Mouse (Mus musculus) intestine, embryonic 16.5 days (tissue): ENCODE measurements around the gene Prdx5. TPM values are rescaled to one million over a fixed set of nuclear protein-coding genes. Genes with fewer than 3 reads are reported as not detected.

Experiments used
- ATAC-seq: fragments of 200-750 bp; cut with Nextera tagmentation; 2 replicates; pipeline ENCODE4 v1.8.0; 2017; ENCODE audit warnings: moderate TSS enrichment, moderate library complexity
- H3K27ac ChIP-seq: fragments of 300-500 bp; sonication (generic); 2 replicates; pipeline ENCODE4 v1.5.1; 2014; ENCODE audit warnings: mild to moderate bottlenecking, low read length
- H3K27me3 ChIP-seq: fragments of 300-500 bp; sonication (generic); replicated peaks from 2 replicates; pipeline ENCODE4 v1.6.1; 2014; ENCODE audit warnings: low read length, control low read depth, mixed read lengths; ENCODE audit not compliant: control insufficient read depth, insufficient read depth
- H3K36me3 ChIP-seq: fragments of 300-500 bp; sonication (generic); 2 replicates; pipeline ENCODE4 v1.6.1; 2014; ENCODE audit warnings: low read length, control low read depth; ENCODE audit not compliant: control insufficient read depth, insufficient read depth
- H3K4me1 ChIP-seq: fragments of 300-500 bp; sonication (generic); 2 replicates; pipeline ENCODE4 v1.6.1; 2014; ENCODE audit warnings: low read length, control low read depth, mixed read lengths; ENCODE audit not compliant: control insufficient read depth, insufficient read depth
- H3K4me2 ChIP-seq: fragments of 300-500 bp; sonication (generic); 2 replicates; pipeline ENCODE4 v1.6.1; 2014; ENCODE audit warnings: low read depth, low read length, control low read depth
- H3K4me3 ChIP-seq: fragments of 300-500 bp; sonication (generic); 2 replicates; pipeline ENCODE4 v1.5.1; 2014; ENCODE audit warnings: mild to moderate bottlenecking, low read length
- H3K9ac ChIP-seq: fragments of 300-500 bp; sonication (generic); 2 replicates; pipeline ENCODE4 v1.6.1; 2014; ENCODE audit warnings: low read depth, low read length
- H3K9me3 ChIP-seq: fragments of 300-500 bp; sonication (generic); 2 replicates; pipeline ENCODE4 v1.6.1; 2016; ENCODE audit warnings: low read length, control low read depth; ENCODE audit not compliant: control insufficient read depth
- WGBS: fragments of 180-500 bp; shearing (Covaris S2); extraction: QIAGEN DNeasy Blood & Tissue Kit; methylation state at CpG from one replicate; pipeline ENCODE4 v1.1.7; 2014; 5-methylcytosine and 5-hydroxymethylcytosine counted together
- polyA plus RNA-seq: library from polyadenylated mRNA; unstranded; fragments of >200 nt; fragmentation: Nextera tagmentation; extraction: Ambion mirVana; gene quantifications from 2 replicates; pipeline ENCODE4 v1.2.1, GENCODE M21; 2015

Prdx5 gene
- polyA plus RNA-seq, 1 experiment from 2014 or later = 234 TPM

DNA sequence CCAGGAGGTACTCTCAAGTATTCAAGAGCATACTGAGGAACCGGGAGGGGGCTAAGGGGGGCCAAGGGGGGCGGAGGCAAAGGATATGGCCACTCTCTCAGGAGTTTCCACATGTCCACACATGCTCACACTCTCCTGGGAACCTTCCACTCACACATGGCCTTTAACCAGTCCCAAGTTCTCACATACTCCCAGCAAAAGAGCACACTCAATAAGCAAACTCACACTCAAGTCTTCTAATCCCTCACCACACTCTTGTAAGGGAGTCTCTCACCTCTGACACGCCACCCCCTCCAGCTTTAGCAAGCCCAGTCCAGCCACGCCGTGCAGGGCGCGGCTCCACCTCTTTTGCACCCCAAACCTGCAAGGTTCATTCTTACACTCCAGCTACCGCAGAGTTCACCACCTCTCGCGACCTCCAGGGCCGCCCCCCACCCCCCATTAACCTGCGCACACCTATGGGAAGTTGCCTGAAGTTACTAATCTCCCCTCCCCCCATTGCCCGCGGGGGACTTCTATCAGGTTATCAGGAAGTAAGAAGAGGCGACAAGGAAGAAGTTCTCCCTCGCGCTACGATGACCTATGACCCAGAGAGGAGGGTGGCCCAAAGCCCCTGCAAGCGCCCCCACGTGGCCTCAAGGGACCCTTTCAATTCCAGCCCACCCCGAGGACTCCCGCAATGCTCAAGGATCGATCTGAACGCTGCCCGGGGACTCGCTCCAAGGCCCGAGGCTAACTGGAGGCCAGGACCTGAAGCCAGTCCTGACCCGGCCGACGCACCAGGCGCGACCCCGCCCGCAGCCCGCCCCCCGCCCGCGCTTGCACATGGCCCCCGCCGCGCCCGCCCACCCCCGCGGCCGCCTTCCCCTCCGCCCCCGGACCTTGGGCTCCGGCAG lies 11.1 kb upstream of the Prdx5 start:
- WGBS = under 1% methylated on average over 34 of the region's 48 CpGs
- peak; percentile 3; the same call in 1 of the 2 replicates for ATAC-seq
- Histone ChIP-seq H3K9ac (peak overlapping the region; percentile 90), H3K4me1 (peaks cover 35% of the 10 kb centered on the region), H3K36me3 (0 out of 2 replicates have a peak, but pooled peaks cover 2% of the 10 kb centered on the region), H3K4me2 (peak overlapping the region; percentile 85), H3K4me3 (peak overlapping the region; percentile 86), H3K27ac (peak overlapping the region; percentile 98), H3K27me3 (peaks cover 22% of the 10 kb centered on the region; the same call in 1 of the 2 replicates), H3K9me3 (no peaks in the 10 kb centered on the region)

DNA sequence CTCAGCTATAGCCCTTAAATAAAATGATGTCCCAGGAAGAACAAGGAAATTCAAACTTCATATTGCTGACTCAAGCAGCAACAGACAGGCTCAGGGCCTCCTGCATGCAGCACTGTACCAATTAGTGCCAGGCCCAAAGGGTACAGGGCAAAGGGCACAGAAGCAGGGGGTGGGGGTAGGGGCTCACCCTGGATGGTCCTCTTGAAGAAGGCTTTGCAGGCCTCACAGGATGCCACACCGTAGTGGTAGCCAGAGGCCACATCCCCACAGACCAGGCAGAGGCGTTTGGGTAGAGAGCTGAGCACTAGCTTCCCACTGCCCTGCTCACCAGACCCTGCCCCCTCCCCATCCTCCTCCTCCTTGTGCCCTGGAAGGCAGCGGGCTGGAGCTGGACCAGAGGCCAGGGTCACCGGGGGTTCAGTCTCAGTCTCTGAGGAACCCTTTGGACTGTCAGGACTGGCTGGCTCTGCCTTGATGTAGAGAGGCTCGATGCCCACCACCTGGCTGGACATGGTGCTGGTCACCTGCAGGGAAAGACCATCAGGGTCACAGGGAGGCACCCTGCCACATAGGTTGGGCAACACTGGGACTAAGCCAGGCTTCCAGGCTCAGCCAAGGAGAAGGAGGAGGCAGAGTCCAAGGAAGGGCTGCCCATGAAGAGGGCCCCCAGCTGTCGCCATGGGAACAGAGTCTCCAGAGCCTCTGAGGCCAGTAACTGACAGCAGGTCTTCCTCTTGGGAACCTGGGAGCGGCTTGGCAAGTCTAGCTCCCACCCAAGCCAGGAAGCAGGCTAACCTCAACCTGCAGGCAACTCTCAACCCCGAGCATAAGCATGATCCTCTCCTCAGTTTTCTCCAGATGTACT lies 10.2 kb upstream of the Prdx5 start:
- H3K9ac ChIP-seq = peak overlapping the region; percentile 90
- peak overlapping the region; percentile 98 for H3K27ac ChIP-seq
- H3K4me3 ChIP-seq = peak overlapping the region; percentile 86
- 0 out of 2 replicates have a peak, but pooled peaks cover 2% of the 10 kb centered on the region for H3K36me3 ChIP-seq
- H3K4me1 ChIP-seq = peaks cover 29% of the 10 kb centered on the region
- WGBS = 32% methylated on average over 8 of the region's 8 CpGs
- no peaks in the 10 kb centered on the region for H3K9me3 ChIP-seq
- peaks cover 13% of the 10 kb centered on the region; the same call in 1 of the 2 replicates for H3K27me3 ChIP-seq
- ATAC-seq = peak; percentile 56
- H3K4me2 ChIP-seq = peak overlapping the region; percentile 85

DNA sequence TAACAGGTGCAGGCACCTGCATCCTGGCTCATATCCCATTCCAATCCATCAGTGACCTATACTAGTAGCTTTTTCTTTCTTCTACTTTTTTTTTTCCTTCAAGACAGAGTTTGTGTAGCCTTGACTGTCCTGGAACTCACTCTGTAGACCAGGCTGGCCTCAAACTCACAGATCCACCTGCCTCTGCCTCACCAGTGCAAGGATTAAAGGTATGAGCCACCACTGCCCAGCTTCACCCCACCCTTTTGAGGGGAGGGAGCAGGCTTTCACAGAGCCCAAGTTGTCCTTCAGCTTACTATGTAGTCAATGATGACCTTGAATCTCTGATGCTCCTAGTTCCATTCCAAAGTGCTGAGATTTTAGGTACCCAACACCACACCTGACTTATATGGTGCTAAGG lies 9.5 kb upstream of the Prdx5 start:
- H3K27me3 ChIP-seq = peaks cover 7% of the 10 kb centered on the region; the same call in 1 of the 2 replicates
- 0 out of 2 replicates have a peak, but pooled peaks cover 2% of the 10 kb centered on the region for H3K36me3 ChIP-seq
- peaks cover 22% of the 10 kb centered on the region for H3K4me1 ChIP-seq
- H3K4me2 ChIP-seq = peak overlapping the region; percentile 85
- peak overlapping the region; percentile 98 for H3K27ac ChIP-seq
- H3K4me3 ChIP-seq = peak overlapping the region; percentile 86
- ATAC-seq = no peak
- no peaks in the 10 kb centered on the region for H3K9me3 ChIP-seq
- H3K9ac ChIP-seq = peak overlapping the region; percentile 90

DNA sequence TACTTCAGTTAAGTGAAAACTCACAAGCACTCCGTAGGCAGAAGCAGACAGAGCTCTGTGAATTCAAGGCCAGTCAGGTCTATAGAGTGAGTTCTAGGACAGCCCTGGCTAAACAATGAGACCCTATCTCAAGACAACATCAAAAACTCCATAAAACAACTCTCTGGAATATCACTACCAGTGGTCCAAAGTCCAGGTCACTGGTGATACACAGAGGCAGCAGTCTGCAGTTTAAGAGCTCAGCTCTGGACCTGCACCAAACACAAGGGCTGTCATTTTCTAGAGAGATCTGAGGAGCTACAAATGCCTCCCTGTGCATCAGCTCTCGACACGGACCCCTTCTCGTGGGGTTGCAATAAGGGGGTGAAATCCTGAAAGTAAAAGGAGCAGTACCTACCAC lies 8.4 kb upstream of the Prdx5 start:
- peaks cover 22% of the 10 kb centered on the region for H3K4me1 ChIP-seq
- H3K4me2 ChIP-seq = 0 out of 2 replicates have a peak overlapping the region, but pooled peaks have one; percentile 4
- H3K4me3 ChIP-seq = no peak overlapping the region
- no peak for ATAC-seq
- H3K9me3 ChIP-seq = no peaks in the 10 kb centered on the region
- H3K9ac ChIP-seq = no peak overlapping the region
- H3K36me3 ChIP-seq = peaks cover 3% of the 10 kb centered on the region
- WGBS = 65% methylated on average over 4 of the region's 4 CpGs
- H3K27ac ChIP-seq = peak overlapping the region; percentile 62; the same call in 1 of the 2 replicates
- H3K27me3 ChIP-seq = peaks cover under 1% of the 10 kb centered on the region; the same call in 1 of the 2 replicates

DNA sequence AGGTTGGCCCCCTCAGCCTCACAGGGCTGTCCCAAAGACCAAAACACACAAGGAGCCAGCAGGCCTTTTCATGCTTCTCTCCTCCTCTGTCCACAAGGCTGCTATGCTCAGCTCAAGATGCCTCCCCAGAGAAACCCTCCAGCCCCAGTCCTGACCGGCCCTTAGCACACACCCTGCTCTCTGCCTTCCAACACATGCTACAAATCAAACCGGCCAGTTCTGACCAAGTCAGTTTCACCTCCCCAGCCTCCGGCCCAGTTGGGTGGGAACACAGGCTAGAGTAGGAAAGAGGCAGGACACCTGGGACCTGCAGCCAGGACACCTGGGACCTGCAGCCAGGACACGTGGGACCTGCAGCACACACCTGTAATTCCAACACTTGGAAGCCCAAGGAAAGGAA lies 6.6 kb upstream of the Prdx5 start:
- H3K4me2 ChIP-seq = no peak overlapping the region
- peaks cover 21% of the 10 kb centered on the region for H3K36me3 ChIP-seq
- H3K27ac ChIP-seq = no peak overlapping the region
- no peaks in the 10 kb centered on the region for H3K27me3 ChIP-seq
- H3K4me3 ChIP-seq = no peak overlapping the region
- no peak overlapping the region for H3K9ac ChIP-seq
- whole genome bisulfite sequencing = 83% methylated on average over 4 of the region's 4 CpGs
- no peaks in the 10 kb centered on the region for H3K9me3 ChIP-seq
- H3K4me1 ChIP-seq = peaks cover 21% of the 10 kb centered on the region
- ATAC-seq = no peak

DNA sequence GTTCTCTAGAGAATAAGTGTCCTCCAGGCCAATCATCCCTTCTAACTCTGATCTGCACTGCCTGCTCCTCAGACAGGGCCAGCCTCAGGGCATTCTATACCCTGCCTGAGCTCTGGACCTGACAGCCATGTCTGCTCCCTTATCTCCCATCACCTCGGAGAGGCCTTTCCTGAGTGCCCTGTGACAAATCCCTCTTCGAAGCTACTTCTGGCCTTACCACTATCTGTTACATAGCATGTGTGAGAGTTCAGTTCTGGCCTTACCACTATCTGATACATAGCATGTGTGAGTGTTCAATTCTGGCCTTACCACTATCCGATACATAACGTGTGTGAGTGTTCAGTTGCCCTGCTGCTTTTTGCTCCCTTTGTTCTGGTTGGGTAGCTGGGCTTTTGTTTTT lies 5.4 kb upstream of the Prdx5 start:
- Histone ChIP-seq H3K27me3 (no peaks in the 10 kb centered on the region), H3K9me3 (no peaks in the 10 kb centered on the region), H3K4me1 (peaks cover 21% of the 10 kb centered on the region), H3K36me3 (peaks cover 22% of the 10 kb centered on the region), H3K27ac (no peak overlapping the region), H3K9ac (no peak overlapping the region), H3K4me2 (no peak overlapping the region), H3K4me3 (no peak overlapping the region)
- ATAC-seq = no peak
- WGBS = 84% methylated on average over 4 of the region's 4 CpGs

DNA sequence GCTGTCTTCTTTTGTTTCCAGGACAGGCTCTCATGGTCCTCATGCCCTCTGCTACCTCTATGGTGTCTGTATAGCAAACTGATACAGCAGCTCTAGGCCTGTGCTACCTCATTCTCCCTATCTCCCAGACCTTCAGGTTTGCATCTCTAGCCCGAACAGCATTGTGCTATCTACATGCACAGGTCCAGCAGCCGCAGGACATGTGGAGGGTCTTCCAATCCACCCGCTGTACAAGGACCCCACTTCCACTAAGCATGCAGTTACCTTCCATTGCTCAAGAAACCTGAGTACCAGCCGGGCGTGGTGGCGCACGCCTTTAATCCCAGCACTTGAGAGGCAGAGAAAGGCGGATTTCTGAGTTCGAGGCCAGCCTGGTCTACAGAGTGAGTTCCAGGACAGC lies 4.6 kb upstream of the Prdx5 start:
- peaks cover 22% of the 10 kb centered on the region for H3K36me3 ChIP-seq
- 94% methylated on average over 9 of the region's 9 CpGs for WGBS
- ATAC-seq = no peak
- H3K27ac ChIP-seq = no peak overlapping the region
- H3K9me3 ChIP-seq = no peaks in the 10 kb centered on the region
- H3K4me3 ChIP-seq = no peak overlapping the region
- no peaks in the 10 kb centered on the region for H3K27me3 ChIP-seq
- no peak overlapping the region for H3K4me2 ChIP-seq
- peaks cover 15% of the 10 kb centered on the region for H3K4me1 ChIP-seq
- H3K9ac ChIP-seq = no peak overlapping the region

DNA sequence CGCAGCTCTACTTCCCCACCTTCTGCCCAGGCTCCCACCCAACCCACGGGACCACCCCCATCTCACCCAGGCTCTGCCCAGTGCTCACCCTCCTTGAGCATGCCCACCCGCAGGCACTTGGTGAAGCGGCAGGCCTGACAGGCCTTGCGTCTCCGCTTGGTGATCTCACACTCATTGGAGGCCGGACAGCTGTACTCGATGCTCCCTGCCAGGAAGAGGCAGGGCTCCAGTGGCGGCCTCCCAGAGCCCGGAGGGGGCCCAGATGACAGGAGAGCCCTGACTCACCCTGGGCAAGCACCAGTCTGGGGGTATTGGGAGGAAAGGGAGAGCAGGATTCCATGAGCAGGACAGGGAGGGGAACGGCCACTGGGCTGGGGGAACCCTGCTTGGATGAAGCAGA lies 4.1 kb upstream of the Prdx5 start:
- H3K9ac ChIP-seq = peak overlapping the region; percentile 12; the same call in 1 of the 2 replicates
- H3K36me3 ChIP-seq = peaks cover 22% of the 10 kb centered on the region
- no peaks in the 10 kb centered on the region for H3K9me3 ChIP-seq
- H3K4me3 ChIP-seq = no peak overlapping the region
- no peaks in the 10 kb centered on the region for H3K27me3 ChIP-seq
- H3K27ac ChIP-seq = no peak overlapping the region
- 79% methylated on average over 11 of the region's 11 CpGs for WGBS
- H3K4me1 ChIP-seq = peaks cover 15% of the 10 kb centered on the region
- no peak overlapping the region for H3K4me2 ChIP-seq
- no peak for ATAC-seq

DNA sequence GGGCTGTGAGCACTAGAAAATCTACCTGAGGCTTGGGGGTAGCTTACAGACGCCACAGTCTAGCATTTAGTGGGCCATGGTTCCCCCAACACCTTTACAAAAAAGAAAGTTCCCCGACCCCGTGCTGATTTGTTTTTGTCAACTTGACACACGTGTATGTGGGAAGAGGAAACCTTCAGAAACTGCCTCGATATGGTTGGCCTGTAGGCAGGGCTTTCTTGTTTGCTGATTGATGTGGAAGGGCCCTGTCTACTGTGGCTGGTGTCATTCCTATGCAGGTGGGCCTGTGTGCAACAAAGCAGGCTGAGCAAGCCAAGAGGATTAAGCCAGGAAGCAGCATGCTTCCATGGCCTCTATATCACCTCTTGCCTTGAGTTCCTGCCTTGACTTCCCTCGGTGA lies 3.1 kb upstream of the Prdx5 start:
- no peak overlapping the region for H3K27ac ChIP-seq
- no peak overlapping the region for H3K9ac ChIP-seq
- H3K27me3 ChIP-seq = no peaks in the 10 kb centered on the region
- H3K4me1 ChIP-seq = peaks cover 20% of the 10 kb centered on the region
- 81% methylated on average over 6 of the region's 6 CpGs for WGBS
- H3K9me3 ChIP-seq = no peaks in the 10 kb centered on the region
- no peak for ATAC-seq
- H3K4me3 ChIP-seq = no peak overlapping the region
- H3K36me3 ChIP-seq = peaks cover 22% of the 10 kb centered on the region
- no peak overlapping the region for H3K4me2 ChIP-seq
